Mouse (Mus musculus): ENCODE data around the gene Syngr2.

- no peak for TF ChIP-seq CTCF (IDR thresholded peaks at IDR 0.05; ENCODE audit: extremely low read depth, insufficient read depth, insufficient read length, insufficient replicate concordance)
- TF ChIP-seq POLR2A (IDR thresholded peaks at IDR 0.05; ENCODE audit: low read depth, low read length): no peak
Observed at GRCm38 (mm10) chr11:117814704-117815366, 5.4 kb downstream of the Syngr2 start.

Data from spleen, adult 2 months (tissue).